Mouse (Mus musculus): Measurements from ENCODE around the gene Abhd4. TPM values are rescaled to one million over a fixed set of nuclear protein-coding genes. Genes with fewer than 3 reads are reported as not detected.

Gene Abhd4
- total RNA-seq (2014; rRNA removed) (22.1 and 25.2 TPM in 2 replicates), polyA plus RNA-seq (2012; rRNA removed) (33.5 and 38.4 TPM in 2 replicates)

- H3K27ac ChIP-seq (replicated peaks; ENCODE audit: insufficient read depth, low read depth, low read length), result peak within 1 kb of the TSS; percentile 78
- TF ChIP-seq POLR2A (IDR thresholded peaks at IDR 0.05; ENCODE audit: extremely low read depth, insufficient read depth, low read length) (peak; percentile 87), CTCF (IDR thresholded peaks at IDR 0.05; ENCODE audit: low read depth, low read length) (no peak)
- H3K79me2 ChIP-seq (ENCODE audit: control insufficient read depth, insufficient read depth, low read length), result peaks cover 23% of the 10 kb centered on the region; the same call in 1 of the 2 replicates
- peak within 1 kb of the TSS; percentile 79 for H3K9ac ChIP-seq (ENCODE audit: low read depth, low read length)
- peak within 1 kb of the TSS; percentile 81 for H3K4me3 ChIP-seq (ENCODE audit: insufficient read depth, low read depth, low read length)
- DNase-seq (ENCODE audit: extremely low read depth, low read depth, low spot score), result peak; percentile 98
- WGBS, result under 1% methylated on average over 39 of the region's 39 CpGs
- H3K36me3 ChIP-seq (ENCODE audit: control insufficient read depth, insufficient read depth, low read length), result no peaks in the 10 kb centered on the region
- H3K4me1 ChIP-seq (ENCODE audit: control insufficient read depth, insufficient read depth, low read length), result peaks cover 14% of the 10 kb centered on the region
- no peaks in the 10 kb centered on the region for H3K27me3 ChIP-seq (ENCODE audit: control insufficient read depth, insufficient read depth, low read length)
Observed at GRCm38 (mm10) chr14:54253741-54254291, at the start of gene Abhd4, which contains the start of gene Dad1. Gene Abhd4 (plus strand): TSS chr14:54254188. Gene Dad1 (minus strand): TSS chr14:54254104.

GRCm38 (mm10) chr14:54204311-54204710 lies 49.7 kb upstream of the Abhd4 start:
- WGBS, result 70% methylated on average over 8 of the region's 8 CpGs
- no peak for DNase-seq (ENCODE audit: extremely low read depth, low read depth, low spot score)
- Histone ChIP-seq H3K4me1 (ENCODE audit: control insufficient read depth, insufficient read depth, low read length) (no peaks in the 10 kb centered on the region), H3K79me2 (ENCODE audit: control insufficient read depth, insufficient read depth, low read length) (no peaks in the 10 kb centered on the region), H3K27ac (replicated peaks; ENCODE audit: insufficient read depth, low read depth, low read length) (no peak overlapping the region), H3K36me3 (ENCODE audit: control insufficient read depth, insufficient read depth, low read length) (no peaks in the 10 kb centered on the region), H3K27me3 (ENCODE audit: control insufficient read depth, insufficient read depth, low read length) (no peaks in the 10 kb centered on the region), H3K9ac (ENCODE audit: low read depth, low read length) (no peak overlapping the region), H3K4me3 (ENCODE audit: insufficient read depth, low read depth, low read length) (no peak overlapping the region)
- TF ChIP-seq CTCF (IDR thresholded peaks at IDR 0.05; ENCODE audit: low read depth, low read length) (no peak), POLR2A (IDR thresholded peaks at IDR 0.05; ENCODE audit: extremely low read depth, insufficient read depth, low read length) (no peak)

GRCm38 (mm10) chr14:54204786-54205185 lies 49.2 kb upstream of the Abhd4 start:
- Histone ChIP-seq H3K36me3 (ENCODE audit: control insufficient read depth, insufficient read depth, low read length) (no peaks in the 10 kb centered on the region), H3K4me1 (ENCODE audit: control insufficient read depth, insufficient read depth, low read length) (no peaks in the 10 kb centered on the region), H3K79me2 (ENCODE audit: control insufficient read depth, insufficient read depth, low read length) (no peaks in the 10 kb centered on the region), H3K9ac (ENCODE audit: low read depth, low read length) (no peak overlapping the region), H3K27ac (replicated peaks; ENCODE audit: insufficient read depth, low read depth, low read length) (no peak overlapping the region), H3K27me3 (ENCODE audit: control insufficient read depth, insufficient read depth, low read length) (no peaks in the 10 kb centered on the region), H3K4me3 (ENCODE audit: insufficient read depth, low read depth, low read length) (no peak overlapping the region)
- WGBS, result 89% methylated on average over 4 of the region's 4 CpGs
- no peak for DNase-seq (ENCODE audit: extremely low read depth, low read depth, low spot score)
- TF ChIP-seq CTCF (IDR thresholded peaks at IDR 0.05; ENCODE audit: low read depth, low read length), result no peak
- no peak for TF ChIP-seq POLR2A (IDR thresholded peaks at IDR 0.05; ENCODE audit: extremely low read depth, insufficient read depth, low read length)

- no peak for TF ChIP-seq POLR2A (IDR thresholded peaks at IDR 0.05; ENCODE audit: extremely low read depth, insufficient read depth, low read length)
- TF ChIP-seq CTCF (IDR thresholded peaks at IDR 0.05; ENCODE audit: low read depth, low read length), result no peak
- no peaks in the 10 kb centered on the region for H3K79me2 ChIP-seq (ENCODE audit: control insufficient read depth, insufficient read depth, low read length)
- no peaks in the 10 kb centered on the region for H3K4me1 ChIP-seq (ENCODE audit: control insufficient read depth, insufficient read depth, low read length)
- H3K27ac ChIP-seq (replicated peaks; ENCODE audit: insufficient read depth, low read depth, low read length), result no peak overlapping the region
- no peak overlapping the region for H3K9ac ChIP-seq (ENCODE audit: low read depth, low read length)
- H3K4me3 ChIP-seq (ENCODE audit: insufficient read depth, low read depth, low read length), result no peak overlapping the region
- no peaks in the 10 kb centered on the region for H3K36me3 ChIP-seq (ENCODE audit: control insufficient read depth, insufficient read depth, low read length)
- DNase-seq (ENCODE audit: extremely low read depth, low read depth, low spot score), result no peak
- WGBS, result 65% methylated on average over 6 of the region's 6 CpGs
- no peaks in the 10 kb centered on the region for H3K27me3 ChIP-seq (ENCODE audit: control insufficient read depth, insufficient read depth, low read length)
Observed at GRCm38 (mm10) chr14:54205904-54206303, 48.1 kb upstream of the Abhd4 start.

GRCm38 (mm10) chr14:54206309-54206708 lies 47.7 kb upstream of the Abhd4 start:
- DNase-seq (ENCODE audit: extremely low read depth, low read depth, low spot score), result no peak
- no peak overlapping the region for H3K4me3 ChIP-seq (ENCODE audit: insufficient read depth, low read depth, low read length)
- WGBS, result 82% methylated on average over 5 of the region's 5 CpGs
- H3K27me3 ChIP-seq (ENCODE audit: control insufficient read depth, insufficient read depth, low read length), result no peaks in the 10 kb centered on the region
- H3K79me2 ChIP-seq (ENCODE audit: control insufficient read depth, insufficient read depth, low read length), result no peaks in the 10 kb centered on the region
- H3K4me1 ChIP-seq (ENCODE audit: control insufficient read depth, insufficient read depth, low read length), result no peaks in the 10 kb centered on the region
- H3K27ac ChIP-seq (replicated peaks; ENCODE audit: insufficient read depth, low read depth, low read length), result no peak overlapping the region
- no peak overlapping the region for H3K9ac ChIP-seq (ENCODE audit: low read depth, low read length)
- no peak for TF ChIP-seq CTCF (IDR thresholded peaks at IDR 0.05; ENCODE audit: low read depth, low read length)
- TF ChIP-seq POLR2A (IDR thresholded peaks at IDR 0.05; ENCODE audit: extremely low read depth, insufficient read depth, low read length), result no peak
- H3K36me3 ChIP-seq (ENCODE audit: control insufficient read depth, insufficient read depth, low read length), result no peaks in the 10 kb centered on the region
